In genomic region chr11:111966401-111966800, GRCm38 (mm10) we compare ENCODE assay signal across 27 mouse cellular contexts.
A peak's percentile ranks its signal among the peaks of the same experiment; 100 is the strongest.
DNase-seq lines count a peak whose midpoint lies in the region; ATAC-seq and TF ChIP-seq lines count a peak whose summit lies in the region.
"Had no signal": no experiment of that assay in that cellular context is flagged by ENCODE, and none has a peak within 500 bp of the region (broad histone marks: within the 10 kb centered on the region; RNA-seq: fewer than 3 reads in every experiment).

No protein-coding gene starts in this region.

- H3K4me1 ChIP-seq in hindbrain, postnatal 0 days (ENCODE audit: insufficient read depth, low read length) = no peaks in the 10 kb centered on the region
- H3K4me1 ChIP-seq in hindbrain, embryonic 10.5 days (replicated peaks) = peaks cover 2% of the 10 kb centered on the region; the same call in 1 of the 2 replicates
- no peaks in the 10 kb centered on the region for H3K4me1 ChIP-seq in midbrain, embryonic 14.5 days (ENCODE audit: control insufficient read depth, insufficient read depth, low read length)
- peaks cover 2% of the 10 kb centered on the region; the same call in 1 of the 2 replicates for H3K4me1 ChIP-seq in midbrain, embryonic 13.5 days (replicated peaks)
- H3K4me1 ChIP-seq in forebrain, embryonic 16.5 days (replicated peaks; ENCODE audit: control insufficient read depth, insufficient read depth, low read length) = peaks cover 3% of the 10 kb centered on the region; the same call in 1 of the 2 replicates
- H3K4me1 ChIP-seq: embryonic facial prominence, embryonic 13.5 days; heart, embryonic 10.5 days had no signal

- no peak overlapping the region for H3K4me3 ChIP-seq in hindbrain, postnatal 0 days (ENCODE audit: low read length)
- H3K4me3 ChIP-seq in hindbrain, embryonic 10.5 days = no peak overlapping the region
- no peak overlapping the region for H3K4me3 ChIP-seq in midbrain, embryonic 14.5 days (replicated peaks; ENCODE audit: low read depth, low read length)
- H3K4me3 ChIP-seq in midbrain, embryonic 13.5 days (replicated peaks) = no peak overlapping the region
- no peak overlapping the region for H3K4me3 ChIP-seq in forebrain, embryonic 16.5 days (replicated peaks; ENCODE audit: low read length)
- H3K4me3 ChIP-seq: embryonic facial prominence, embryonic 10.5 days; embryonic facial prominence, embryonic 13.5 days; erythroblast, embryonic 14.5 days; forebrain, embryonic 12.5 days; forebrain, embryonic 15.5 days; heart, adult 2 months; heart, embryonic 10.5 days; heart, embryonic 13.5 days; hindbrain, embryonic 15.5 days had no signal

- 65% methylated on average over 3 of the region's 3 CpGs for WGBS in hindbrain, postnatal 0 days
- WGBS in hindbrain, embryonic 10.5 days = 92% methylated on average over 3 of the region's 3 CpGs
- WGBS in midbrain, embryonic 14.5 days = 75% methylated on average over 3 of the region's 3 CpGs
- WGBS in midbrain, embryonic 13.5 days = 82% methylated on average over 3 of the region's 3 CpGs
- WGBS in forebrain, embryonic 16.5 days = 92% methylated on average over 3 of the region's 3 CpGs

- H3K36me3 ChIP-seq in hindbrain, postnatal 0 days (ENCODE audit: insufficient read depth, low read length) = no peaks in the 10 kb centered on the region
- no peaks in the 10 kb centered on the region for H3K36me3 ChIP-seq in hindbrain, embryonic 10.5 days
- no peaks in the 10 kb centered on the region for H3K36me3 ChIP-seq in midbrain, embryonic 14.5 days (ENCODE audit: control insufficient read depth, insufficient read depth, low read length)
- H3K36me3 ChIP-seq in midbrain, embryonic 13.5 days = no peaks in the 10 kb centered on the region
- H3K36me3 ChIP-seq in forebrain, embryonic 16.5 days (ENCODE audit: control insufficient read depth, insufficient read depth) = no peaks in the 10 kb centered on the region
- H3K36me3 ChIP-seq: embryonic facial prominence, embryonic 10.5 days; embryonic facial prominence, embryonic 13.5 days; forebrain, embryonic 12.5 days; forebrain, embryonic 15.5 days; heart, embryonic 10.5 days; heart, embryonic 13.5 days; hindbrain, embryonic 15.5 days had no signal

- no peak for ATAC-seq in hindbrain, postnatal 0 days
- ATAC-seq in midbrain, embryonic 14.5 days (ENCODE audit: low FRiP score, low TSS enrichment) = no peak
- ATAC-seq in midbrain, embryonic 13.5 days = no peak
- ATAC-seq in forebrain, embryonic 16.5 days = no peak
- ATAC-seq: CD4-positive, CD25-positive, alpha-beta regulatory T cell, adult 4 months; forebrain, embryonic 15.5 days; inflammation-experienced regulatory T-cells, adult 6 months had no signal

- no peaks in the 10 kb centered on the region for H3K9me3 ChIP-seq in hindbrain, postnatal 0 days (ENCODE audit: low read length)
- H3K9me3 ChIP-seq in hindbrain, embryonic 10.5 days = no peaks in the 10 kb centered on the region
- H3K9me3 ChIP-seq in midbrain, embryonic 14.5 days (ENCODE audit: control insufficient read depth, low read length) = no peaks in the 10 kb centered on the region
- no peaks in the 10 kb centered on the region for H3K9me3 ChIP-seq in midbrain, embryonic 13.5 days
- H3K9me3 ChIP-seq in forebrain, embryonic 16.5 days (ENCODE audit: control insufficient read depth, low read length) = no peaks in the 10 kb centered on the region
- H3K9me3 ChIP-seq: embryonic facial prominence, embryonic 10.5 days; embryonic facial prominence, embryonic 13.5 days; forebrain, embryonic 12.5 days; forebrain, embryonic 15.5 days; heart, embryonic 10.5 days; heart, embryonic 13.5 days; hindbrain, embryonic 15.5 days had no signal

- no peak for TF ChIP-seq POLR2A in brain, embryonic 14.5 days (IDR thresholded peaks at IDR 0.05; ENCODE audit: borderline replicate concordance, extremely low read depth, insufficient read depth, insufficient read length, poor library complexity, severe bottlenecking)

- TF ChIP-seq CTCF in hindbrain, postnatal 0 days (IDR thresholded peaks at IDR 0.05; ENCODE audit: low read depth) = no peak
- no peak for TF ChIP-seq CTCF in brain, embryonic 14.5 days (IDR thresholded peaks at IDR 0.05; ENCODE audit: borderline replicate concordance, extremely low read depth, insufficient read depth, insufficient read length)

- no peaks in the 10 kb centered on the region for H3K27me3 ChIP-seq in hindbrain, postnatal 0 days (ENCODE audit: insufficient read depth, low read length)
- no peaks in the 10 kb centered on the region for H3K27me3 ChIP-seq in hindbrain, embryonic 10.5 days (ENCODE audit: insufficient read depth, poor library complexity, severe bottlenecking)
- no peaks in the 10 kb centered on the region for H3K27me3 ChIP-seq in midbrain, embryonic 14.5 days (ENCODE audit: control insufficient read depth, insufficient read depth, low read length)
- H3K27me3 ChIP-seq in midbrain, embryonic 13.5 days = no peaks in the 10 kb centered on the region
- no peaks in the 10 kb centered on the region for H3K27me3 ChIP-seq in forebrain, embryonic 16.5 days (replicated peaks; ENCODE audit: control insufficient read depth, insufficient read depth, low read length)
- H3K27me3 ChIP-seq: embryonic facial prominence, embryonic 13.5 days; forebrain, embryonic 12.5 days; forebrain, embryonic 15.5 days; heart, embryonic 13.5 days; hindbrain, embryonic 15.5 days had no signal

- H3K27ac ChIP-seq in hindbrain, postnatal 0 days = no peak overlapping the region
- H3K27ac ChIP-seq in hindbrain, embryonic 10.5 days = no peak overlapping the region
- H3K27ac ChIP-seq in midbrain, embryonic 14.5 days (replicated peaks; ENCODE audit: low read depth, low read length) = no peak overlapping the region
- no peak overlapping the region for H3K27ac ChIP-seq in midbrain, embryonic 13.5 days
- no peak overlapping the region for H3K27ac ChIP-seq in forebrain, embryonic 16.5 days (ENCODE audit: low read length)
- H3K27ac ChIP-seq: embryonic facial prominence, embryonic 10.5 days; embryonic facial prominence, embryonic 13.5 days; forebrain, embryonic 12.5 days; forebrain, embryonic 15.5 days; heart, adult 2 months; heart, embryonic 10.5 days; heart, embryonic 13.5 days; hindbrain, embryonic 15.5 days had no signal

- H3K9ac ChIP-seq in hindbrain, postnatal 0 days (replicated peaks; ENCODE audit: low read length) = no peak overlapping the region
- no peak overlapping the region for H3K9ac ChIP-seq in midbrain, embryonic 14.5 days (replicated peaks; ENCODE audit: low read length)
- H3K9ac ChIP-seq in midbrain, embryonic 13.5 days (replicated peaks) = no peak overlapping the region
- no peak overlapping the region for H3K9ac ChIP-seq in forebrain, embryonic 16.5 days (replicated peaks; ENCODE audit: low read depth, low read length)
- H3K9ac ChIP-seq: embryonic facial prominence, embryonic 13.5 days; forebrain, embryonic 12.5 days; forebrain, embryonic 15.5 days; heart, embryonic 13.5 days; hindbrain, embryonic 15.5 days had no signal

- H3K4me2 ChIP-seq in hindbrain, postnatal 0 days (ENCODE audit: low read depth, low read length) = no peak overlapping the region
- no peak overlapping the region for H3K4me2 ChIP-seq in midbrain, embryonic 14.5 days (ENCODE audit: low read length)
- H3K4me2 ChIP-seq in midbrain, embryonic 13.5 days (replicated peaks) = no peak overlapping the region
- no peak overlapping the region for H3K4me2 ChIP-seq in forebrain, embryonic 16.5 days (ENCODE audit: low read length)
- H3K4me2 ChIP-seq: embryonic facial prominence, embryonic 13.5 days; forebrain, embryonic 12.5 days; forebrain, embryonic 15.5 days; heart, embryonic 13.5 days; hindbrain, embryonic 15.5 days had no signal

- DNase-seq in hindbrain, postnatal 0 days (ENCODE audit: low spot score) = peak; percentile 50
- no peak for DNase-seq in hindbrain, embryonic 10.5 days (ENCODE audit: low spot score)
- DNase-seq in midbrain, embryonic 14.5 days = peak; percentile 40
- peak; percentile 23 for DNase-seq in brain, embryonic 14.5 days (ENCODE audit: low read depth)
- DNase-seq: adrenal gland, adult 2 months; adrenal gland, postnatal 14 days; cerebellum, adult 11-12 months; cerebellum, adult 8-10 months; cerebellum, postnatal 36 days; embryo, embryonic 11 days; gastrocnemius, postnatal 10 days; gastrocnemius, postnatal 36 days; heart, adult 2 months; heart, postnatal 14 days; heart, postnatal 4 days had no signal
